Mouse (Mus musculus): ENCODE data around the gene Zfp655. TPM values are rescaled to one million over a fixed set of nuclear protein-coding genes. Genes with fewer than 3 reads are reported as not detected.
A peak's percentile ranks its signal among the peaks of the same experiment; 100 is the strongest.
"Not testable (repeated sequence)": the region's sequence is repeated elsewhere in the genome, so short reads cannot be mapped to it uniquely, and the experiment has no call there.

The Zfp655 gene
- polyA plus RNA-seq, 1 experiment from 2014 or later: 32.3 TPM

GRCm38 (mm10) chr5:145207954-145208353, 23.6 kb upstream of the Zfp655 start:
- H3K36me3 ChIP-seq (ENCODE audit: control insufficient read depth, insufficient read depth): peaks cover 29% of the 10 kb centered on the region
- 74% methylated on average over 5 of the region's 6 CpGs for WGBS
- TF ChIP-seq CTCF (IDR thresholded peaks at IDR 0.05; ENCODE audit: low read depth): no peak
- H3K4me3 ChIP-seq (ENCODE audit: low read depth, low read length): no peak overlapping the region
- H3K9me3 ChIP-seq (ENCODE audit: control insufficient read depth): no peaks in the 10 kb centered on the region
- no peak overlapping the region for H3K27ac ChIP-seq (ENCODE audit: low read depth, low read length)
- no peak overlapping the region for H3K4me2 ChIP-seq (replicated peaks; ENCODE audit: low read depth)
- H3K27me3 ChIP-seq (replicated peaks; ENCODE audit: control insufficient read depth, insufficient read depth, low read length): no peaks in the 10 kb centered on the region
- no peak for ATAC-seq
- no peaks in the 10 kb centered on the region; the same call in 1 of the 2 replicates for H3K4me1 ChIP-seq (replicated peaks; ENCODE audit: control insufficient read depth, insufficient read depth, low read length)
- no peak overlapping the region for H3K9ac ChIP-seq (ENCODE audit: low read depth, low read length)

GRCm38 (mm10) chr5:145208391-145208790, 23.1 kb upstream of the Zfp655 start:
- H3K36me3 ChIP-seq (ENCODE audit: control insufficient read depth, insufficient read depth): peaks cover 30% of the 10 kb centered on the region
- ATAC-seq; H3K27me3 ChIP-seq (replicated peaks; ENCODE audit: control insufficient read depth, insufficient read depth, low read length); H3K9me3 ChIP-seq (ENCODE audit: control insufficient read depth); H3K27ac ChIP-seq (ENCODE audit: low read depth, low read length); H3K4me2 ChIP-seq (replicated peaks; ENCODE audit: low read depth); H3K4me3 ChIP-seq (ENCODE audit: low read depth, low read length); H3K9ac ChIP-seq (ENCODE audit: low read depth, low read length); H3K4me1 ChIP-seq (replicated peaks; ENCODE audit: control insufficient read depth, insufficient read depth, low read length): not testable (repeated sequence)
- 35% methylated on average over 11 of the region's 11 CpGs for WGBS

GRCm38 (mm10) chr5:145211340-145211739, 20.2 kb upstream of the Zfp655 start:
- no peak overlapping the region for H3K9ac ChIP-seq (ENCODE audit: low read depth, low read length)
- H3K36me3 ChIP-seq (ENCODE audit: control insufficient read depth, insufficient read depth): peaks cover 30% of the 10 kb centered on the region
- ATAC-seq: no peak
- no peaks in the 10 kb centered on the region for H3K27me3 ChIP-seq (replicated peaks; ENCODE audit: control insufficient read depth, insufficient read depth, low read length)
- no peak overlapping the region for H3K27ac ChIP-seq (ENCODE audit: low read depth, low read length)
- TF ChIP-seq CTCF (IDR thresholded peaks at IDR 0.05; ENCODE audit: low read depth): no peak
- no peaks in the 10 kb centered on the region for H3K4me1 ChIP-seq (replicated peaks; ENCODE audit: control insufficient read depth, insufficient read depth, low read length)
- no peak overlapping the region for H3K4me2 ChIP-seq (replicated peaks; ENCODE audit: low read depth)
- no peaks in the 10 kb centered on the region for H3K9me3 ChIP-seq (ENCODE audit: control insufficient read depth)
- WGBS: 97% methylated on average over 4 of the region's 4 CpGs
- no peak overlapping the region for H3K4me3 ChIP-seq (ENCODE audit: low read depth, low read length)

- Histone ChIP-seq H3K4me1 (replicated peaks; ENCODE audit: control insufficient read depth, insufficient read depth, low read length) (no peaks in the 10 kb centered on the region), H3K4me2 (replicated peaks; ENCODE audit: low read depth) (no peak overlapping the region), H3K9me3 (ENCODE audit: control insufficient read depth) (no peaks in the 10 kb centered on the region), H3K36me3 (ENCODE audit: control insufficient read depth, insufficient read depth) (peaks cover 30% of the 10 kb centered on the region), H3K4me3 (ENCODE audit: low read depth, low read length) (no peak overlapping the region), H3K27ac (ENCODE audit: low read depth, low read length) (no peak overlapping the region), H3K9ac (ENCODE audit: low read depth, low read length) (no peak overlapping the region), H3K27me3 (replicated peaks; ENCODE audit: control insufficient read depth, insufficient read depth, low read length) (no peaks in the 10 kb centered on the region)
- no peak for ATAC-seq
- no peak for TF ChIP-seq CTCF (IDR thresholded peaks at IDR 0.05; ENCODE audit: low read depth)
- WGBS: 91% methylated on average over 4 of the region's 4 CpGs
Observed at GRCm38 (mm10) chr5:145212216-145212615, 19.3 kb upstream of the Zfp655 start.

GRCm38 (mm10) chr5:145213505-145213904, 18.0 kb upstream of the Zfp655 start:
- Histone ChIP-seq H3K4me2 (replicated peaks; ENCODE audit: low read depth) (no peak overlapping the region), H3K9ac (ENCODE audit: low read depth, low read length) (no peak overlapping the region), H3K9me3 (ENCODE audit: control insufficient read depth) (no peaks in the 10 kb centered on the region), H3K4me3 (ENCODE audit: low read depth, low read length) (no peak overlapping the region), H3K27me3 (replicated peaks; ENCODE audit: control insufficient read depth, insufficient read depth, low read length) (no peaks in the 10 kb centered on the region), H3K36me3 (ENCODE audit: control insufficient read depth, insufficient read depth) (peaks cover 37% of the 10 kb centered on the region), H3K4me1 (replicated peaks; ENCODE audit: control insufficient read depth, insufficient read depth, low read length) (no peaks in the 10 kb centered on the region), H3K27ac (ENCODE audit: low read depth, low read length) (no peak overlapping the region)
- ATAC-seq: no peak
- no peak for TF ChIP-seq CTCF (IDR thresholded peaks at IDR 0.05; ENCODE audit: low read depth)
- WGBS: 93% methylated on average over 3 of the region's 3 CpGs

- H3K4me1 ChIP-seq (replicated peaks; ENCODE audit: control insufficient read depth, insufficient read depth, low read length): no peaks in the 10 kb centered on the region
- H3K27me3 ChIP-seq (replicated peaks; ENCODE audit: control insufficient read depth, insufficient read depth, low read length): no peaks in the 10 kb centered on the region
- H3K9ac ChIP-seq (ENCODE audit: low read depth, low read length): no peak overlapping the region
- no peak overlapping the region for H3K4me2 ChIP-seq (replicated peaks; ENCODE audit: low read depth)
- peaks cover 47% of the 10 kb centered on the region for H3K36me3 ChIP-seq (ENCODE audit: control insufficient read depth, insufficient read depth)
- WGBS: 62% methylated on average over 4 of the region's 4 CpGs
- no peaks in the 10 kb centered on the region for H3K9me3 ChIP-seq (ENCODE audit: control insufficient read depth)
- peak; percentile 75 for TF ChIP-seq CTCF (IDR thresholded peaks at IDR 0.05; ENCODE audit: low read depth)
- no peak overlapping the region for H3K27ac ChIP-seq (ENCODE audit: low read depth, low read length)
- ATAC-seq: no peak
- no peak overlapping the region for H3K4me3 ChIP-seq (ENCODE audit: low read depth, low read length)
Observed at GRCm38 (mm10) chr5:145214679-145215078, 16.8 kb upstream of the Zfp655 start.

- Histone ChIP-seq H3K4me3 (ENCODE audit: low read depth, low read length) (no peak overlapping the region), H3K27me3 (replicated peaks; ENCODE audit: control insufficient read depth, insufficient read depth, low read length) (no peaks in the 10 kb centered on the region), H3K36me3 (ENCODE audit: control insufficient read depth, insufficient read depth) (peaks cover 42% of the 10 kb centered on the region), H3K4me1 (replicated peaks; ENCODE audit: control insufficient read depth, insufficient read depth, low read length) (no peaks in the 10 kb centered on the region), H3K9me3 (ENCODE audit: control insufficient read depth) (no peaks in the 10 kb centered on the region), H3K27ac (ENCODE audit: low read depth, low read length) (peak overlapping the region; percentile 35), H3K4me2 (replicated peaks; ENCODE audit: low read depth) (no peak overlapping the region), H3K9ac (ENCODE audit: low read depth, low read length) (no peak overlapping the region)
- WGBS: 28% methylated on average over 6 of the region's 6 CpGs
- ATAC-seq: peak; percentile 79
- no peak for TF ChIP-seq CTCF (IDR thresholded peaks at IDR 0.05; ENCODE audit: low read depth)
Observed at GRCm38 (mm10) chr5:145217746-145218145, 13.8 kb upstream of the Zfp655 start.
